Mouse (Mus musculus) CH12.LX (cell line): ENCODE data around the gene Rtn2.

ENCODE experiments used
- CTCF ChIP-seq, 2 experiments: IDR thresholded peaks in 1 of 2; conservative IDR thresholded peaks in 1 of 2; 2 replicates each; pipeline ENCODE4 v1.5.1; 2011 to 2012; ENCODE audit warnings: low read depth in 2 of 2, low read length in 2 of 2, improper control_type of control experiment in 1 of 2, inconsistent platforms in 1 of 2, mild to moderate bottlenecking in 1 of 2, moderate library complexity in 1 of 2
- E2F4 ChIP-seq: IDR thresholded peaks from 2 replicates; pipeline ENCODE4 v1.6.1; 2011; ENCODE audit warnings: low read depth, low read length, improper control_type of control experiment; ENCODE audit not compliant: insufficient replicate concordance
- ELF1 ChIP-seq: IDR thresholded peaks from 2 replicates; pipeline ENCODE4 v1.6.1; 2014; ENCODE audit warnings: low read depth, mild to moderate bottlenecking, inconsistent platforms, low read length, improper control_type of control experiment
- ETS1 ChIP-seq: conservative IDR thresholded peaks from 2 replicates; pipeline ENCODE4 v1.6.1; 2012; ENCODE audit warnings: low read depth, mild to moderate bottlenecking, inconsistent platforms, low read length, improper control_type of control experiment, moderate library complexity
- HCFC1 ChIP-seq: IDR thresholded peaks from 2 replicates; pipeline ENCODE4 v1.6.1; 2012; ENCODE audit warnings: low read depth, mild to moderate bottlenecking, inconsistent platforms, low read length, improper control_type of control experiment
- SIN3A ChIP-seq: IDR thresholded peaks from 2 replicates; pipeline ENCODE4 v1.6.1; 2012; ENCODE audit warnings: low read length, improper control_type of control experiment, inconsistent platforms
- TBP ChIP-seq: conservative IDR thresholded peaks from 2 replicates; pipeline ENCODE4 v1.6.1; 2011; ENCODE audit warnings: low read depth, low read length, improper control_type of control experiment
- ZNF384 ChIP-seq: IDR thresholded peaks from 2 replicates; pipeline ENCODE4 v1.6.1; 2012; ENCODE audit warnings: low read depth, low read length, improper control_type of control experiment, inconsistent platforms

- TF ChIP-seq SIN3A, result no peak
- no peak for TF ChIP-seq TBP
- TF ChIP-seq HCFC1, result no peak
- TF ChIP-seq ETS1, result no peak
- no peak for TF ChIP-seq ZNF384
- no peak for TF ChIP-seq CTCF (conservative IDR thresholded peaks at IDR 0.05 in 1 of 2, IDR thresholded peaks at IDR 0.05 in 1 of 2; ENCODE audit: low read depth in 2 of 2, low read length in 2 of 2)
- no peak for TF ChIP-seq E2F4
- TF ChIP-seq ELF1, result no peak
Observed at GRCm38 (mm10) chr7:19256567-19256966, 25.9 kb upstream of the Rtn2 start.
